Mouse (Mus musculus) cerebellum, postnatal 14 days (tissue): ENCODE results near the gene Pcdh7.
"Not testable (repeated sequence)": the region's sequence is repeated elsewhere in the genome, so short reads cannot be mapped to it uniquely, and the experiment has no call there.

Experiments
- DNase-seq, 2 experiments: peaks; one replicate each; pipeline ENCODE4 v3.0.0; 2021; ENCODE audit warnings: mixed read lengths in 2 of 2

The Pcdh7 gene

GRCm38 (mm10) chr5:57717906-57718875 lies at the start of gene Pcdh7:
Gene Pcdh7, plus strand, starts transcription at chr5:57717967.
- peak; percentile 61 to 72 for DNase-seq

GRCm38 (mm10) chr5:57676970-57677369 lies 40.8 kb upstream of the Pcdh7 start:
- not testable (repeated sequence) for DNase-seq

DNA sequence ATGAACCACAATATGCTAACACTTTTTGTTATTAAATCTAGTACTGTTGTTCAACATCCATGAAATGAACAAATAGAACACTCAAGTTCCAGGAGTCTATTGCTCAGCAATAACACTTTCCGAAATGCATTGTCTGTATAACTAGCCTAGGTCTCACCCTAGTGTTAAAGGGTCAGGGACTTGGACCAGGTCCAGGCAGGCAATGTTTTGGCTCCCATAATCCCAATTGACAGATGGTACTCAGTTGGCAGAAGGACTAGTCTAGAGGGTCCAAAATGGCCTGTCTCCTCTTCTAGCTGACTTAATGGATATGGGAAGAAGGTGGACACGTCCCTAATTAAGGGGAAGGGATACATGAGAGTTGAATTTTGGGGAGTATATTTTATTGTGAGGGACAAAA lies 9.4 kb upstream of the Pcdh7 start:
- peak; percentile 83 to 86 for DNase-seq

GRCm38 (mm10) chr5:57713980-57714379 lies 3.8 kb upstream of the Pcdh7 start:
- peak; percentile 44 to 66 for DNase-seq

DNA sequence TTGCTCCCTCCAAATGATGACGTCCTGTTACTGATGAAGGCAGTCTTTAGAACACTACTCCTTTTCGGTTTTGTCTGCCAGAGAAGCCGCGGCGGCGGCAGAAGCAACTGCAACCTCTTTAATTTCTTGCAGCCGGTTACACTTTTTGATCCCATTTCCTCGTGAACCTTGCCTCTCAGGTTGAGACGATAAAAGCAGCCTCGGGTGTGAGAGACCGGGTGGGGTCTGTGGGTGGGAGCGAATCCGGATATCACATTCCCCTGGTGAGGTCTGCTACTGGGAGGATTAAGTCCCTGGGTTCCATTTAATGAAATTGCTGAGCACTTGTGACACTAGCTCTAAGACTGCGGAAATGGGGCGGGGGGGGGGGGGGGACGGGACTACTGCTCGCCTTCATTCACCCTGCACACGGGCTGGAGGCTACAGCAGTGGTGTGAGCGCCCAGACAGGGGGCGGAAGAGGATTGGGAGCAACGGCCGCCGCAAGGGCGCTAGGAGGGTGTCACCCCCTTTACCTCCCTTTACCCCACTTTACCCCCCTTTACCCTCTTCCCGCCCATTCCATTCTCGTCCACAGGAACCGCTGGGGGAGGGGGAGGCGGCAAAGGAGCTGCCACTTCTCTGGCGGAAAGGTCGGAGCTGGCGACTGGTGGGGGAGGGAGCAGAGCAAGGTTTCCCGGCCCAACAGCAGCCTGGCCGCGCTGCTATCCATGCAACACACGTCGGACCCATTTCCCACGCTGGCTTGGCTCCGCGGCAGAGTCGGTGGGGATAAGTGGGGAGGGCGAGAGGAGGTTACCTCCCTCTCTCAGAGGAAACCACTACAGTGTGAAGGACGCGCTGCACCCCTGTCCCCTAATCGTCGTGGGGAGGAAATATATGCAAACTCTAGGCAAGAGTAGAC lies 2.9 kb upstream of the Pcdh7 start:
- peak; percentile 67 to 71 for DNase-seq

DNA sequence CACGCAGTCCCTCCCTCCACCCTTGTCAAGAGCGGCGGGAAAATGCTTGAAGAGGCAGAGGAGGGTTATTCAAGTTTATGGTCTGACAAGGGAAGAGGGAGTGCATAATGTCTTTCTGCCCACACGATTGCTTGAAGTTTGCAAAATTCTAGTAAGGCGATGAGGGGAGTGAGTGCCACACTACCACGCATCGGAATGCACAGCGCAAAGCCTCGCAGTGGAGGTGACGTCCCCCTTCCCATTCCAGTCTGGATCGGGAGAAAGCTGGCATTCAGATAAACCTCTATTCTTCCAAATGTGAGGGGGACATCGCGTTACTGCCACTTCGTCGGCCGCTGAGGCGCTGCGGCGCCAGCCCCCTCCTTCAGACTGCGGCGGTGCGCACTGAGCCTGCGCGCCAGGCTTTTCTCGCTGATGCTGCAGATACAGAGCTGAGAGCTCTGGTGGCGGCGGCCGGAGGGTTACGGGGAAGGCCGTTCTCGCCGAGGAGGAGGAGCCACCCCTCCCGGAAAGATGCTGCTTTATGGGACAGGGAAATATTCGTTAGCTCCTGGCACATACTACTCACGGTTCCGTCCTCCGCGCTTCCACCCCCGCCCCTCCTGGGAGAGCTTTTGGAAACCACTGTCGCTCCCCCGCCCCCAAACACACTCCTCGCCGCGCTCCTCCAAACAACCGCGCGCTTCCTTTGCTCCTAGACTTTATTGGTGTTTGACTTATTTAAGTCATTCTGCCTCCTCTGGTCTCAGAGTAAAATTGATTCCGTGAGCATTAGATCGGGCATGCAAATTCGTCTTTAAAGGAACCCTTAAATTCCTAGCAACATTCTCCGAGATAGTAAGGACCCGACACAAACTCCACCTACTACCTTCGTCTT lies 2.0 kb upstream of the Pcdh7 start:
- peak; percentile 81 to 87 for DNase-seq

GRCm38 (mm10) chr5:57716421-57717237 lies 1.1 kb upstream of the Pcdh7 start:
- peak; percentile 32 to 57 for DNase-seq

GRCm38 (mm10) chr5:57717238-57717905 lies 395 bp upstream of the Pcdh7 start:
- peak; percentile 64 to 73 for DNase-seq

GRCm38 (mm10) chr5:57718876-57719593 lies 1.3 kb downstream of the Pcdh7 start:
- DNase-seq: peak; percentile 70 to 73

DNA sequence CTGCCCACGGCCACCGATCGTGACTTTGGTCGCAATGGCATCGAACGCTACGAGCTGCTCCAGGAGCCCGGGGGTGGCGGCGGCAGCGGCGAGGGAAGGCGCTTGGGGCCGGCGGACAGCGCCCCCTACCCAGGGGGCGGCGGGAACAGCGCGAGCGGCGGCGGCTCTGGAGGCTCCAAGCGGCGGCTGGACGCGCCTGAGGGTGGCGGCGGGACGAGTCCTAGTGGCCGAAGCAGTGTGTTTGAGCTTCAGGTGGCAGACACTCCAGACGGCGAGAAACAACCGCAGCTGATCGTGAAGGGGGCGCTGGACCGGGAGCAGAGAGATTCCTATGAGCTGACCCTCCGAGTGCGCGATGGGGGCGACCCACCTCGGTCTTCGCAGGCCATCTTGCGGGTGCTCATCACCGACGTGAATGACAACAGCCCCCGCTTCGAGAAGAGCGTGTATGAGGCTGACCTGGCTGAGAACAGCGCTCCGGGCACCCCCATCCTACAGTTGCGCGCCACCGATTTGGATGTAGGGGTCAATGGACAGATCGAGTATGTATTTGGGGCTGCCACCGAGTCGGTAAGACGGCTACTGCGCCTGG lies 1.9 kb downstream of the Pcdh7 start:
- DNase-seq: peak; percentile 76 to 80

DNA sequence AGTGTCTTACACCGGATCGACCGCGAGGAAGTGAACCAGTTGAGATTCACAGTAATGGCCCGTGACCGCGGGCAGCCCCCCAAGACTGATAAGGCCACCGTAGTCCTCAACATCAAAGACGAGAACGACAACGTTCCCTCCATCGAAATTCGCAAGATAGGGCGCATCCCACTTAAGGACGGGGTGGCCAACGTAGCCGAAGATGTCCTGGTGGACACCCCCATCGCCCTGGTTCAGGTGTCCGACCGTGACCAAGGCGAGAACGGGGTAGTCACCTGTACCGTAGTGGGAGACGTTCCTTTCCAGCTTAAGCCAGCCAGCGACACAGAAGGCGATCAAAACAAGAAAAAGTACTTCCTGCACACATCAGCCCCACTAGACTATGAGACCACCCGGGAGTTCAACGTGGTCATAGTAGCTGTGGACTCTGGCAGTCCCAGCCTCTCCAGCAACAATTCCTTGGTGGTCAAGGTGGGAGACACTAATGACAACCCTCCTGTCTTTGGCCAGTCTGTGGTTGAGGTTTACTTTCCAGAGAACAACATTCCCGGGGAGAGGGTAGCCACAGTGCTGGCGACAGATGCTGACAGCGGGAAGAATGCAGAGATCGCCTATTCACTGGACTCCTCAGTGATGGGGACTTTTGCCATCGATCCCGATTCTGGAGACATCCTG lies 2.6 kb downstream of the Pcdh7 start:
- peak; percentile 5 to 20 for DNase-seq

GRCm38 (mm10) chr5:57721148-57721712 lies 3.5 kb downstream of the Pcdh7 start:
- no peak for DNase-seq

DNA sequence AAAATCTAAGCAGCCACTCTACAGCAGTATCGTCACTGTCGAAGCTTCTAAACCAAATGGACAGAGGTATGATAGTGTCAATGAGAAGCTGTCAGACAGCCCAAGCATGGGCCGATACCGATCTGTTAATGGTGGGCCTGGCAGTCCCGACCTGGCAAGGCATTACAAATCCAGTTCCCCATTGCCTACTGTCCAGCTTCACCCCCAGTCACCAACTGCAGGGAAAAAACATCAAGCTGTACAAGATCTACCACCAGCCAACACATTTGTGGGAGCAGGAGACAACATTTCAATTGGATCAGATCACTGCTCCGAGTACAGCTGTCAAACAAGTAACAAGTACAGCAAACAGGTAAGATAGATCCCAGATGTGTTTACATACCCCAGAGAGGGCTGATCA lies 4.2 kb downstream of the Pcdh7 start:
- no peak for DNase-seq

GRCm38 (mm10) chr5:57733451-57733850 lies 15.7 kb downstream of the Pcdh7 start:
- DNase-seq: no peak

DNA sequence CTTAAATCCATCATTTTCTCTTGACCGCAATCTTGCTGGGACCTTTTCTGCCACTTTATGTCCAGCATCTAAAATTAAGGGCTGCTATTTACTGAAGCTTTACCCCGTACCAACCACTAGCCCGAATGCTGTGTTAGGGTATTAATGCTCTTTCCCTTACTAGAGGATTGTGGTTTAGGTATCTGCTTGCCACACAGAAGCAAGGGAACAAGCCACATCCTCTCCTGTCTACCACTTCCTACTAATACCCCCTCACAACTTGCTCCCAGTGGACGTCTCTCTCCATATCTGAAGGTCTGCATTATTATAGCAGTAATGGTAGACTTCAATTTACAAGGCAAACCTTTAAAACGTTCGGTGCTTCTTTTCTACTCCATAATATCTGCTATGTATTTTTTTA lies 18.0 kb downstream of the Pcdh7 start:
- no peak for DNase-seq

DNA sequence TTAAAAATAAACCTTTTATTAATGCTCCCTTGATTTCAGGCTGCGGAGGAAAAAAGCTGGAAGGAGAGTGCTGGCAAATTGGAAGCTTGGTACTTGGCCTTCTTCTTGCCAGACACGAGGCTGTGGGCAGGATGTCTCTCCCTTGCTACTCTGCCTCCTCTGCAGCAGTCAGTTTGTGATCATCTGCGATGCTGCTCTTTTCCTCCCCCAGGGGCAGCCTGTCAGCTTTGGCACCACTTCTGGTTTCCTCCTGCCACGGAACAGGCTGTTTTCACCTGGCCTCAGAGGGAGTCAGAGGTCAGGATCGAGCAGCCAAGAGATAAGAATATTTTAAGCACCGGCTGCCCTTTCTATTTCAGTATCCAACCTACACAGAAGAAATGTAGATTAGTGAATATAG lies 25.2 kb downstream of the Pcdh7 start:
- peak; percentile 61 to 73 for DNase-seq

DNA sequence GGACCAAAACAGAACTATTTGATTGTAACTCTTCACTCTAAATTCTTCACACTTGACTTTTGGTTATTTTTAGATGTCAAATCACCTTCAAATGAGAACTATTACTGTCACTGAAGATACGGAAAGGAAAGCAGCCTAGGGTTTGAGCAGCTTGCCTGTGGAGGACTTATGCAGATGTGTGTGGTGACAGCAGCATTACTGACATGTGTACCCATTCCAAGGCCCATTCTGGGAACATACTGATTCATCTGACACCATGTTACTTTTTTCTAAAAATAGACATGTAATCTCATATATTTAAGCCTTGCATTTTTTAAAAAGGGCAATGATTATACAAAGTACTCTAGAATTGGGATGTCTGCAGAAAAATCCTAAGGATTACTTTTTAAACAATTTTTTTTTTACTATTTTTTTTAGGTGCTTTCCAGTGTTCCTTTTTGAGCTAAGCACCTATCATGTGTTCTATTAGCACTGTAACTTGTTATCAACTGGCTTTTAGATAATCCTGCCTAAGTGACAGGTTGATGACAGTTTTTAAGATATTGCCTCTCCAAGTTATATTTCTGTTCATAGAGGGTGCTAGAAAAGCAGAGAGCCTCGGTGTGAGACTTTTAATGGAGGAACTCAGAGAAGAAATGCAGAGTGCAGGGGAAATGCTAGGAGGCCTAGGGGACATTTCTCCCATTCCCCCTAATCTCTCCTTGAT lies 26.3 kb downstream of the Pcdh7 start:
- no peak for DNase-seq

DNA sequence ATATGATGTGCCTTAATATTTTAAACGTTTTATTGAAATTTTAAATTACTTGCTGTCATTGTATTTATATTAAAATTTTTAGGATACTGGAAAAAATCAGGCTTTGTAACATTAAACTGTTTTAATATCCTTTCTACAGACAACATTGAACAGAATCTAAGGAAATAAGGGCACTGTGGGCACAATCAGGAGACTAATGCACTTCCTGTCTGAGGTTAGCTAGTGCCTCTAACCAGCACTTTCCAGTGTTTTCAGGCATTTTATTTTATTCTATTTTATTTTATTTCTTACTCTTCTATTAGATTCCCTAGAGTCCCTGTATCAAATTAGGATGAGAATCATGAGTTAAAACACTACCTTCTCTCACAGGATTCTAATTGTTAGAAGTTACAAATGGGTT lies 28.1 kb downstream of the Pcdh7 start:
- DNase-seq: no peak
